Mouse (Mus musculus) retina, embryonic 14.5 days (tissue): ENCODE results near the gene Lrrn2.
A peak's percentile ranks its signal among the peaks of the same experiment; 100 is the strongest.
"Not testable (repeated sequence)": the region's sequence is repeated elsewhere in the genome, so short reads cannot be mapped to it uniquely, and the experiment has no call there.

ENCODE experiments used
- DNase-seq: peaks from one replicate; pipeline ENCODE4 v3.0.0-alpha.2; 2015; ENCODE audit warnings: low spot score

Lrrn2 gene

GRCm38 (mm10) chr1:132930291-132930690, 50.2 kb downstream of the Lrrn2 start:
- DNase-seq = no peak

- no peak for DNase-seq
Observed at GRCm38 (mm10) chr1:132932421-132932820, 52.3 kb downstream of the Lrrn2 start.

- peak; percentile 71 for DNase-seq
Observed at GRCm38 (mm10) chr1:132934856-132935255, 54.8 kb downstream of the Lrrn2 start.

GRCm38 (mm10) chr1:132937296-132938030, 57.4 kb downstream of the Lrrn2 start:
- DNase-seq = no peak

- DNase-seq = no peak
Observed at GRCm38 (mm10) chr1:132938975-132939374, 58.9 kb downstream of the Lrrn2 start.

- no peak for DNase-seq
Observed at GRCm38 (mm10) chr1:132945826-132946225, 65.8 kb downstream of the Lrrn2 start.

- no peak for DNase-seq
Observed at GRCm38 (mm10) chr1:132947811-132948210, 67.7 kb downstream of the Lrrn2 start.

GRCm38 (mm10) chr1:132956809-132957208, 76.7 kb downstream of the Lrrn2 start:
- DNase-seq = no peak

- no peak for DNase-seq
Observed at GRCm38 (mm10) chr1:132961751-132962150, 81.7 kb downstream of the Lrrn2 start.

- DNase-seq = no peak
Observed at GRCm38 (mm10) chr1:132964106-132964505, 84.0 kb downstream of the Lrrn2 start.

- no peak for DNase-seq
Observed at GRCm38 (mm10) chr1:132964691-132965090, 84.6 kb downstream of the Lrrn2 start.

GRCm38 (mm10) chr1:132968659-132969058, 88.6 kb downstream of the Lrrn2 start:
- DNase-seq = peak; percentile 80

- no peak for DNase-seq
Observed at GRCm38 (mm10) chr1:132977402-132977801, 97.3 kb downstream of the Lrrn2 start.

GRCm38 (mm10) chr1:132981232-132981631, 101.2 kb downstream of the Lrrn2 start:
- DNase-seq = no peak

GRCm38 (mm10) chr1:132982728-132983127, 102.7 kb downstream of the Lrrn2 start:
- DNase-seq = peak; percentile 85

- not testable (repeated sequence) for DNase-seq
Observed at GRCm38 (mm10) chr1:132988556-132989459, 108.7 kb downstream of the Lrrn2 start.
